Mouse (Mus musculus) heart, postnatal 14 days (tissue): Measurements from ENCODE around the gene Pitpnm3. TPM values are rescaled to one million over a fixed set of nuclear protein-coding genes. Genes with fewer than 3 reads are reported as not detected.

ENCODE experiments used
- DNase-seq, 2 experiments: peaks; one replicate each; pipeline ENCODE4 v3.0.0; 2021 to 2022
- intact Hi-C: fragments of 180-260 bp; cut with DNase I; formaldehyde crosslinking; loops from one replicate; pipeline ENCODE4 v1.15.1; 2025
- total RNA-seq, 2 experiments: library from RNA; stranded (reverse); gene quantifications; 2 replicates each; pipeline ENCODE4 v1.2.3; 2021

Gene Pitpnm3
- total RNA-seq, 2 experiments from 2014 or later, result 1.3 to 1.6 TPM

GRCm38 (mm10) chr11:72057166-72057565 lies 78.4 kb downstream of the Pitpnm3 start:
- DNase-seq, result no peak
- intact Hi-C loops, result no loop called here

GRCm38 (mm10) chr11:72055176-72055575 lies 80.4 kb downstream of the Pitpnm3 start:
- intact Hi-C loops, result no loop called here
- no peak for DNase-seq

DNA sequence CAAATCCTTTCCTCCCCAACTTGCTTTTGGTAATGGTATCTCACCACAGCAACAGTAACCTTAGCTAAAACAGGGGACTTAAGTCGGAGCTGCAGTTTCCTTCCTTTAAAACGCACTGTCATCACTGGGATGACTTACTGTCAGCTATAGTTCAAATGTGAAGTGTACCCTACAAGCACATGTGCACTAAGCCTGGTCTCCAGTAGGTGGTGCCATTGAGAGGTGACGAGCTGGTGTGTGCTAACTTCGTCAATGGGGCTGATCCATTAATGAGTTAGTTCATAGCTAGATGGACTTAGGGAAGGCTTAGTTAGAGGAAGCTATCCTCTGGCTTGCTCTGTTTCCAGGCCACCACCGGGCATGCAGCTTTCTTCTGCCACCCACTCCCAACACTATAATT lies 82.9 kb downstream of the Pitpnm3 start:
- intact Hi-C loops, result loop anchor here (2.0 to 5.0 kb wide), 2 partner anchors 92 to 155 kb away; partner anchors contain the start of genes 4933427D14Rik, Gm43951 and Txndc17
- peak; percentile 73 to 86 for DNase-seq

DNA sequence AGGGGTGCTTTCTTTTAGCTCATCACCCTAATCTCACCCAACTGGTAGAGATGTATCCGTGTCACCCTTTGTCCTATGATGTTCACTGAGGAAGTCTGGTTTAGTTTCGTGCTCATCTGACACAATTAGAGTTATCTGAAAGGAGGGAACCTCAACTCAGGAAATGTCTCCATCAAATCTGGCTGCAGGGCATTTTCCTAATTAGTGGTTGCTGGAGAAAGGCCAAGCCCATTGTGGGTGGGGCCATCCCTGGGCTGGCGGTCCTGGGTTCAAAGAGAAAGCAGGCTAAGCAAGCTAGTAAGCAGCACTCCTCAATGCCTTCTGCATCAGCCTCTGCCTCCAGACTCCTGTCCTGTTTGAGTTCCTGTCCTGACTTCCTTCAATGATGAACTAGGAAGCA lies 83.4 kb downstream of the Pitpnm3 start:
- intact Hi-C loops, result loop anchor here (2.0 to 5.0 kb wide), 2 partner anchors 93 to 155 kb away; partner anchors contain the start of genes 4933427D14Rik, Gm43951 and Txndc17
- no peak for DNase-seq

DNA sequence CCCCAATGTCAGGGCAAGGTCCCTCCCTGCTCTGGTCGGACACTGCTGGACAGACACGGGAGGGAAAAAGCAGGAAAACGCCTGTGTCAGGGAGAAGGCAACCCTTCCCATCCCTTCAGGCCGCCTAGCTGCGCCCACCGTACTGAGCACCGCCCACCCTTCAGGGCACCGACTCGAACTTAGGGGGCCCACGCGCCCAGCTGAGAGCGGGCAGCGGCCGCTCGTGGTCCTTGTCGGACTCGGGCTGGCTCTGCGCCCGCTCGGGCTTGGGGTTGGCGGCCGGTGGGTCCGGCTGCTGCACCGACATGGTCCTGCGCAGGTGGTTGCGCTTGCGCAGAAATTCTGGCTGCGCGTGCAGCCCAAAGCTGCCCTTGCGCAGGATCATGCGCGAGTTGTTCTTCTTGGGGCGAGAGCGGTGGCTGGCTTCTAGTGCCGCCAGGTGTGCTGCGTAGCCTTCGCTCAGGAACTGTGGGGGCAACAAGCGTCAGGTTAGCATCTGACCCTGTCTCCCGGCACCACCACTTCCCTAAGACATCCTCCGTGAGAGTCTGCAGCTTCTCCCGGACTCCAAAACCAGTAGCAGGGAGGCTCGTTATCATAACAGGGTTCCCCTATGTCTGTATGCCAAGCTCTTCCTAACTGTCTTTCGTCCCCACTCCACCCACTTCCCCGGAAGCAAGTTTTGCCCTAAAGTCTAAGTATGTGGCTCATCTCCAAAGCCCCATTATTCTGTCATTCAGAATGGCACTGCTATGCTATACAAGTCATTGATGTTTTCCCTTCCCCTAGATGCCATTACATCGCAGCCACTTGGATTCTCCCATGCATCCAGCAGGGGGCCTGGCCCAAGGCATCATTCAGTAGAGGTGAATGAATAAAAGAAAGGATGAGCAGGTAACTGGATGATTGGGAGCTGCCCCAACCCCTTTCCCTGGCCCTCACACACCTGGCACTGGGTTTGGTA lies 84.4 kb downstream of the Pitpnm3 start:
- intact Hi-C loops, result loop anchor here (5.0 kb wide), 1 partner anchor 156 kb away; the partner anchor contains the start of genes 4933427D14Rik, Gm43951 and Txndc17

GRCm38 (mm10) chr11:72050168-72050894 lies 85.2 kb downstream of the Pitpnm3 start:
- peak in 1 of 2 experiments; percentile 30 for DNase-seq
- intact Hi-C loops, result loop anchor here (5.0 kb wide), 1 partner anchor 157 kb away; the partner anchor contains the start of genes 4933427D14Rik, Gm43951 and Txndc17

More for the DNA sequence above, 84.4 kb downstream of the Pitpnm3 start:
- DNase-seq, result peak; percentile 24 to 26

GRCm38 (mm10) chr11:72049171-72049759 lies 86.3 kb downstream of the Pitpnm3 start:
- no peak for DNase-seq
- intact Hi-C loops, result no loop called here

DNA sequence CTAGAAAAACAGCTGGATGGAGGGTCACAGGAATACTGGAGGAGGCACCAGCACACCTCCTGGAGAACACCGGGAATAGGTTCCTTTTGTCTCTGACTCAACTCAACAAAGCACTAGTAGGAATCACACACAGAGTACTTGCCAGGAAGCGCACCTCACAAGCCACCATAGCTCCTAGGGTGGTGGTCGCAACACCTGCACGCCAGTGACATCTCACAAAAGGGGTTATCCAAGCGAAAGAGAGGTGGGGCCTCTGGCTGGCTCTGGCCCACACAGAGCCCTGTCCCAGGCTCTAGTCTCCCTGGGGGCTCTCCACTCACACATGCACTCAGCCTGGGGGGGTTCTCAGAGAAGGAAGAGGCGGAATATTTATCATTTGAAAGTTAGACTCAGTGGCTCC lies 86.8 kb downstream of the Pitpnm3 start:
- intact Hi-C loops, result no loop called here

GRCm38 (mm10) chr11:72044231-72044630 lies 91.3 kb downstream of the Pitpnm3 start:
- intact Hi-C loops, result no loop called here
- DNase-seq, result no peak

More for the DNA sequence above, 86.8 kb downstream of the Pitpnm3 start:
- no peak for DNase-seq

- no peak for DNase-seq
Observed at GRCm38 (mm10) chr11:72042631-72043030, 92.9 kb downstream of the Pitpnm3 start.

DNA sequence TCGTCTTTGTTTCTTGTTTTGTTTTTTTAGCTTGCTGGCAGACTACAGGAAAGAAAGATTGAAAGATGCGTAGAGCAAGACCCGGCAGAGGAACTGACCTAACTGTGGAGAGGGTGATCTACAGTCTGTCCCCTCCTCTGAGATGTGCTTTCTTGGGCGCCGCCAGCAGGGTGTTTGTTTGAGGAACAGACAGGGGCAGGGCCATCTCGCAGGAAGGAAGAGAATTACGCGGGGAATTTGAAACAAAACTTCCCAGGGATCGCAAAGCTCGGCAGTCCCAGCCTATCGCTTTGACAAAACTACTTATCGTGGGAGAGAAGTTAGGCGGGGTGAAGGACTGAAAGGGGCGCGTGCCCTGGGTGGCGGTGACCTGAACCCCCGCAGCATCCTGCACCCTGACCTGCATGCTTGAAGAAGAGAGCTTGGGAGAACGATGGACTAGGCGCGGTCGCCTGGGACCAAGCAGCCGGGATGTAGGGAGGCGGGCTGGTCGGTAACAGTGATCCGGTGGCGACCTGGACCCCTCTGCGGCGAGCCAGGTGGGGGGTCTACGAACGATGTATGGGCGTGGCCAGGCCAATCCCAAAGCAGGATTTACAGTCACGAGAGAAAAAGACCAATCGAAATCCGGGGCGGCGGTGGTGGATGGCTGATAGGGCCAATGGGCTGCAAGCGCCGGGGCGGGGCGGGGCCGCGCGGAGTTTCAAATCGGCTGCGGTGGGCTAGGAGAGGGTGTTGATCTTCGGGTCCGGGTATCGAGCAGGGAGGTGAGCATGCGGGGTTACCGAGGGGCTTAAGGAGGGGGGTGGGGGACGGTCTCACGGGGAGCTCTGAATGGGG lies 93.6 kb downstream of the Pitpnm3 start, which contains the start of gene Pimreg:
TSS of gene Pimreg (plus strand) at position 265 of the 840 bp plus-strand sequence.
- intact Hi-C loops, result no loop called here
- peak; percentile 82 to 85 for DNase-seq

More at GRCm38 (mm10) chr11:72042631-72043030, 92.9 kb downstream of the Pitpnm3 start:
- intact Hi-C loops, result no loop called here

- DNase-seq, result no peak
- intact Hi-C loops, result no loop called here
Observed at GRCm38 (mm10) chr11:72041290-72041767, 94.2 kb downstream of the Pitpnm3 start.

DNA sequence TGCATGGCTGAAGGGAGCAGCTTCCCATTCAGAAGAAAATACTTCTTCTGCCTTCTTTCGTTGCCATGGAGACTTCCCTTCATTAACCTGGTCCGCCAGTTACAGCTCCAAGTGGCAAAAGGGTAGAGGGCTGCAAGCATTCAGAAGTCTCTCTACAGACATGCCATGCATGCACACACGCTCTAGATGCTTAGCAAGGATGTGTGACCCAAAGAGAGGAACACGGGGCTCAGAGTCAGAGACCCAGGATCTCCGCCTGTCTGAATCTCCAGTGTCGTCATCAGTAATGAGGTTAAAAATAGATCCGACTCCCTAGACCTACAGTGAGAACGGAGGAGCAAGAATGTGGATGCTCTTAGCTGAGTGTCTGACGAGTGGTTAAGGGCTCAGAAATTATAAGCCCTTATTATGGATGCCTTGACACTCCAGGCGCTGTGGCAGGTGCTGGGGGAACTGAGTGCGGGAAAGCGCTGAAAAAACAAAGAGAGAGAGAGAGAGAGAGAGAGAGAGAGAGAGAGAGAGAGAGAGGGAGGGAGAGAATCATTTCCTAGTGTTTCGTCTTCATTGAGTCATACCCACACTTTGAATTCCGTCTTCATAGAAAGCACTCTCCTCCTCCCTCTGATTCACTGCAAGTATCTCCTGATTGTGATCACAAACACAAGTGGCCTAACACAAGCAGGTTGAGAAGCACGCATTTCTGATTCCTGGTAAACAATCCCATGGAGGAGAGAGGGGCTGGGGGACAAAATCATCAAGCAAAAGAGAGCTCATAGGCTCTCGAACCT lies 95.8 kb downstream of the Pitpnm3 start:
- intact Hi-C loops, result loop anchor here (5.0 kb wide), 1 partner anchor 702 kb away; no protein-coding TSS in a partner anchor
- DNase-seq, result no peak

DNA sequence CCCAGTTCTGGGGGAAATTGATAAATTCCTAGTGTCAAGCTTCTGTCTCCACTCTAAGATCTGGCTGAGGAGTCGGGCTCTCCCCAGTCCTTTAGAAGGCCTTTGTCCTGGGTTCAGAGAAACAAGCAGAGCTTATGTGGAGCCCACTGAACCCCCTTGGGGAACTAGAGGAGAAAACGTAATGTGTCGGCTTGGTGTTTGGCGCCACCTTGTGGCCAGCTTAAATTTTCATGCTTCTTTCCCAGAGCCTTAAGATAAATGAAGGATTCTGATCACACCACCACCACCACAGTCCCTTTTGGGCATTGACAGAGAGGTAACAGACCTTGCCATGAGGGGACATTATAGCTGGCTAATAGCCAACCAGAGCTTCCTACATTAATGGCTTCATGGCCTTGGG lies 97.6 kb downstream of the Pitpnm3 start:
- intact Hi-C loops, result loop anchor here (5.0 kb wide), 1 partner anchor 701 kb away; no protein-coding TSS in a partner anchor
- DNase-seq, result peak; percentile 76 to 81

DNA sequence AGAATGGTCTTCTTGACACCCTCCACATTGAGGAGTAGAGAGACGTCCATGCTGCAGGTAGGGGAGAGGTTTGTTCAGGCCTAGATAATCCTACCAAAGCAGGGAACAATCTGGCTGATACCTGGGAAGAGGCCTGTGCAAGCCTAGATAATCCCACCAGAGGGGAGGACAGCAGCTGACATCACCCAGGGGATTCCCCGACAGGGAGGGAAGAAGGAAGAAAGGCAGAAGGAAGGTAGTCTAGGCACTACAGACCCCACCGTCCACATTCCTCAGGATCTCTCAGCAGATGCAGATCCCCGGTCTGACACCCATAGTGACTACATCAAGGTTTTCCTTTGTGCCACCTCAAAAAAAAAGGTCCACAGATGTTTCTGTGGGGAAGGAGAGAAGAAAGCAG lies 98.2 kb downstream of the Pitpnm3 start, which contains the start of gene Aipl1:
TSS of gene Aipl1 (minus strand) at position 101 of the 400 bp plus-strand sequence.
- no peak for DNase-seq
- intact Hi-C loops, result loop anchor here (5.0 kb wide), 1 partner anchor 700 kb away; no protein-coding TSS in a partner anchor

DNA sequence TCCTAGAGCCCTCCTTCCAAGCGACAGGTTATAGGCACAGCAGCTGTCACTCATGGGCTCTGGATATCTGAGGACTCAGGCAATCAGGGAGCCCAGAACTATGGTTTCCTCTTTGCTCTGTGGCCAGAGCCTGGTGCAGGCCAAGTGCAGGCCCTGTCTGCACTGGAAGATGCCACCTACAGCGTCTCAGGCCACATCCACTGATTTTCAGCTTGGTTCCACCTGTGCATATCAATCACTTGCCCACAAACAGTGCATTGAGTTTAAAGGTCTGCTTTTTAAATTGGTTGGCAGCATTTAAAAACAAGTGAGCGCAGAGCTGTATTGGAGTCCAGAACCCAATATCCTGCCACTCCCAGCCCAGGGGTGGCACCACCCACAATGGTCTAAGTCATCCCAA lies 103.0 kb downstream of the Pitpnm3 start:
- intact Hi-C loops, result no loop called here
- DNase-seq, result no peak

DNA sequence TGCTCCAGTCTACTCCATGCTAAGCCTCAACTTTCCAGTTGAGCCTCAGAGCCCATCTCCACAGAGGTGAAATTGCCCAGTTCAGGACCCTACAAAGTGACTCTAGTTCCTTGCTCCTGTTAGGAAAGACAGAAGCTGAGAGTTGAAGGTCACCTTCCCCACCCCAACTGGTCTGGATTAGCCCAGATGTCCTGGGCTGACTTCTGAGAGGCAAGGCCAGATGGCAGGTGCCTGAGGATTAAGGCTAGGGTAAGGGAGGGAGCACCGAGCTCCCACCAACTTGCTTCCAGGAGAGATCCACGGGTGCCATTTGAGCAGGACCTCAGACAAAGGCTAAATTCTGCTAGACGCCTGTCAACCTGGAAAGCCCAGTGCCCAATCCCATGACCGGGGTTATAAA lies 103.5 kb downstream of the Pitpnm3 start:
- intact Hi-C loops, result no loop called here
- DNase-seq, result no peak

DNA sequence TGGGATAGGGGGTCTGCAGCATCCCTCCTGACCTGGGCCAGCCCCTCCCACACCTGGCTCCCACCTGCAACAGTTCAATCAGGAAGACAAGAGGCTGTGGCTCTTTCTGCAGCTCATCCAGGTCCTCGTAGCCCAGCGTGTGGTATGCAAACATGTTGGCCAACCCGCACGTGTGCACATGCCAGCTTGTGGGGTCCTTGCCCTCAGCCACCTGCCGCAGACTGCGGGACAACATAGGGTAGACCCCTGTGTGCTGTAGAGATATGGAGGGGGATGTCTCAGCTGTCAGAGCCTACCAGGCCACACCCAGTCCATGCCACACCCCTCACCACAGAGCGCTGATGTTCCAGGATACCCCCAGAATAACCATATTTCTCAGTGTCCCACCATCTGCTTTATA lies 104.2 kb downstream of the Pitpnm3 start:
- no peak for DNase-seq
- intact Hi-C loops, result no loop called here
